Mouse (Mus musculus): ENCODE measurements at regions not wholly inside any gene's neighbourhood (a gene's known extent, or its start where the extent isn't known, plus 50 kb on each side); places are given as distances from the start of the nearest gene placed in this dataset.
"Not testable (repeated sequence)": the region's sequence is repeated elsewhere in the genome, so short reads cannot be mapped to it uniquely, and the experiment has no call there.

- WGBS = 75% methylated on average over 9 of the region's 9 CpGs
- no peaks in the 10 kb centered on the region for H3K36me3 ChIP-seq
- H3K27ac ChIP-seq = no peak overlapping the region
- no peak for DNase-seq (ENCODE audit: low spot score)
- no peaks in the 10 kb centered on the region for H3K4me1 ChIP-seq
- no peaks in the 10 kb centered on the region for H3K27me3 ChIP-seq (ENCODE audit: insufficient read depth, poor library complexity, severe bottlenecking)
- H3K4me3 ChIP-seq = no peak overlapping the region
- H3K9me3 ChIP-seq = no peaks in the 10 kb centered on the region
Measured at GRCm38 (mm10) chr6:81817050-81817827, 106.2 kb upstream of the Gcfc2 start.

GRCm38 (mm10) chr6:81818573-81818972, 104.9 kb upstream of the Gcfc2 start:
- Histone ChIP-seq H3K4me1 (no peaks in the 10 kb centered on the region), H3K27ac (no peak overlapping the region), H3K27me3 (ENCODE audit: insufficient read depth, poor library complexity, severe bottlenecking) (no peaks in the 10 kb centered on the region), H3K9me3 (no peaks in the 10 kb centered on the region), H3K4me3 (no peak overlapping the region), H3K36me3 (no peaks in the 10 kb centered on the region)
- 90% methylated on average over 10 of the region's 10 CpGs for WGBS
- DNase-seq (ENCODE audit: low spot score) = no peak

GRCm38 (mm10) chr6:81820078-81820477, 103.4 kb upstream of the Gcfc2 start:
- Histone ChIP-seq H3K9me3 (no peaks in the 10 kb centered on the region), H3K36me3 (no peaks in the 10 kb centered on the region), H3K27ac (no peak overlapping the region), H3K4me3 (no peak overlapping the region), H3K4me1 (no peaks in the 10 kb centered on the region), H3K27me3 (ENCODE audit: insufficient read depth, poor library complexity, severe bottlenecking) (no peaks in the 10 kb centered on the region)
- WGBS = 76% methylated on average over 5 of the region's 5 CpGs
- DNase-seq (ENCODE audit: low spot score) = no peak

- Histone ChIP-seq H3K4me3 (no peak overlapping the region), H3K36me3 (no peaks in the 10 kb centered on the region), H3K9me3 (no peaks in the 10 kb centered on the region), H3K27me3 (ENCODE audit: insufficient read depth, poor library complexity, severe bottlenecking) (no peaks in the 10 kb centered on the region), H3K4me1 (no peaks in the 10 kb centered on the region), H3K27ac (no peak overlapping the region)
- WGBS = 66% methylated on average over 11 of the region's 11 CpGs
- DNase-seq (ENCODE audit: low spot score) = no peak
Measured at GRCm38 (mm10) chr6:81839474-81840153, 83.9 kb upstream of the Gcfc2 start.

- not testable (repeated sequence) for DNase-seq (ENCODE audit: low spot score); H3K9me3 ChIP-seq; H3K4me3 ChIP-seq; H3K36me3 ChIP-seq; H3K27me3 ChIP-seq (ENCODE audit: insufficient read depth, poor library complexity, severe bottlenecking); H3K27ac ChIP-seq; H3K4me1 ChIP-seq
- 86% methylated on average over 13 of the region's 13 CpGs for WGBS
Measured at GRCm38 (mm10) chr6:81868207-81868606, 55.3 kb upstream of the Gcfc2 start.
